8 mouse cellular contexts compared by ENCODE assay signal in the genomic region with DNA sequence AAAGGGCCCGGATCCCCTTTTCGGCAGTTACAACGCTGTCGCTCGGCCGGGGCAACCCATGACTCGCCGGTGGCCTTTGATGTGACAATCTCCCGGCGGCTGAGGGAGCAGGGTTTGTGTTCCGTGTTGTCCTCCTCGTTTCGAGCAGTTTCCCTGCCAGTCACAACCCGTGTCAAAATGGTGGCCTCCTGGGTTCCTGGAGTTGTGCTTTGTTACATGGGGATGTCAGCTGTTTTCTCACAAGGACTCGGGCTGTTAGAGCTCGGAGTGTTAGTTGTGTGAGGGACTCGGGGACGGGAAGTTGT. TPM values are rescaled to one million over a fixed set of nuclear protein-coding genes. Genes with fewer than 3 reads are reported as not detected.
DNase-seq lines count a peak whose midpoint lies in the region; ATAC-seq lines count a peak whose summit lies in the region.

No protein-coding gene starts in this region.

- H3K27me3 ChIP-seq in heart, embryonic 15.5 days: no peaks in the 10 kb centered on the region
- H3K27me3 ChIP-seq in hindbrain, embryonic 14.5 days (ENCODE audit: control insufficient read depth, insufficient read depth, low read length): no peaks in the 10 kb centered on the region
- H3K27me3 ChIP-seq in midbrain, embryonic 16.5 days (ENCODE audit: control insufficient read depth, insufficient read depth, low read depth, low read length): no peaks in the 10 kb centered on the region

- H3K9ac ChIP-seq in heart, embryonic 15.5 days: peak overlapping the region; percentile 93
- peak overlapping the region; percentile 96 for H3K9ac ChIP-seq in hindbrain, embryonic 14.5 days
- peak overlapping the region; percentile 98 for H3K9ac ChIP-seq in midbrain, embryonic 16.5 days (ENCODE audit: low read depth, low read length)

- 1% methylated on average over 18 of the region's 18 CpGs for WGBS in heart, embryonic 15.5 days
- WGBS in hindbrain, embryonic 14.5 days: 2% methylated on average over 18 of the region's 18 CpGs
- WGBS in midbrain, embryonic 16.5 days: under 1% methylated on average over 18 of the region's 18 CpGs

- peaks cover 50% of the 10 kb centered on the region for H3K36me3 ChIP-seq in heart, embryonic 15.5 days
- H3K36me3 ChIP-seq in hindbrain, embryonic 14.5 days (replicated peaks; ENCODE audit: control insufficient read depth, insufficient read depth): peaks cover 49% of the 10 kb centered on the region
- H3K36me3 ChIP-seq in midbrain, embryonic 16.5 days (ENCODE audit: control insufficient read depth, insufficient read depth, low read length): peaks cover 31% of the 10 kb centered on the region

- H3K4me3 ChIP-seq in heart, embryonic 15.5 days: peak overlapping the region; percentile 77
- H3K4me3 ChIP-seq in hindbrain, embryonic 14.5 days (replicated peaks; ENCODE audit: low read length): peak overlapping the region; percentile 100
- peak overlapping the region; percentile 93 for H3K4me3 ChIP-seq in midbrain, embryonic 16.5 days (ENCODE audit: low read depth, low read length)

- H3K27ac ChIP-seq in heart, embryonic 15.5 days: peak overlapping the region; percentile 97
- peak overlapping the region; percentile 99 for H3K27ac ChIP-seq in hindbrain, embryonic 14.5 days
- peak overlapping the region; percentile 99 for H3K27ac ChIP-seq in midbrain, embryonic 16.5 days (ENCODE audit: low read length)

- no peak for ATAC-seq in heart, embryonic 15.5 days (replicated peaks; ENCODE audit: insufficient number of reproducible peaks, insufficient read depth, low FRiP score, low read depth)
- ATAC-seq in hindbrain, embryonic 14.5 days (ENCODE audit: low FRiP score): no peak
- ATAC-seq in midbrain, embryonic 16.5 days: no peak

- peaks cover 42% of the 10 kb centered on the region for H3K4me1 ChIP-seq in heart, embryonic 15.5 days (replicated peaks)
- peaks cover 24% of the 10 kb centered on the region for H3K4me1 ChIP-seq in hindbrain, embryonic 14.5 days (replicated peaks; ENCODE audit: control insufficient read depth, insufficient read depth, low read length)
- H3K4me1 ChIP-seq in midbrain, embryonic 16.5 days (ENCODE audit: control insufficient read depth, insufficient read depth, low read length): peaks cover 35% of the 10 kb centered on the region

- no peak for DNase-seq in heart, adult 11 months
- DNase-seq in ZHBTc4 (ENCODE audit: low read depth, low spot score): peak; percentile 64
- DNase-seq in hindbrain, embryonic 14.5 days (ENCODE audit: low spot score): no peak
- DNase-seq in gastrocnemius, postnatal 14 days: no peak
- no peak for DNase-seq in left cerebral cortex, adult 9 months (ENCODE audit: low spot score in 2 of 2)
- DNase-seq in left cerebral cortex, postnatal 36 days (ENCODE audit: low spot score in 2 of 2): no peak

- intact Hi-C loops in gastrocnemius, postnatal 14 days (cut with DNase I; ENCODE audit: low total_unique reads): no loop called here
- intact Hi-C loops in left cerebral cortex, postnatal 36 days (cut with DNase I): no loop called here

- peak overlapping the region; percentile 75 for H3K4me2 ChIP-seq in heart, embryonic 15.5 days
- peak overlapping the region; percentile 88 for H3K4me2 ChIP-seq in hindbrain, embryonic 14.5 days (replicated peaks)
- peak overlapping the region; percentile 90 for H3K4me2 ChIP-seq in midbrain, embryonic 16.5 days (ENCODE audit: low read length)

- no peaks in the 10 kb centered on the region for H3K9me3 ChIP-seq in heart, embryonic 15.5 days (replicated peaks)
- no peaks in the 10 kb centered on the region for H3K9me3 ChIP-seq in hindbrain, embryonic 14.5 days (ENCODE audit: control insufficient read depth, low read length)
- H3K9me3 ChIP-seq in midbrain, embryonic 16.5 days (replicated peaks; ENCODE audit: control insufficient read depth, low read length, poor library complexity, severe bottlenecking): no peaks in the 10 kb centered on the region

RNA-seq across cellular contexts. Expression of a gene that starts 1.2 kb away (rescaled TPM):
- 372 and 404 TPM in 2 replicates for polyA plus RNA-seq in heart, embryonic 15.5 days (2015; fragmentation: Nextera tagmentation; extraction: Ambion mirVana)
- 504 and 543 TPM in 2 replicates for polyA plus RNA-seq in hindbrain, embryonic 14.5 days (2014; fragmentation: Nextera tagmentation; extraction: Ambion mirVana)
- 502 and 561 TPM in 2 replicates for polyA plus RNA-seq in midbrain, embryonic 16.5 days (2015; fragmentation: Nextera tagmentation; extraction: Ambion mirVana)
- total RNA-seq in gastrocnemius, postnatal 14 days (2021): 100 to 1,000 TPM; 111 to 128 TPM
- 100 to 1,000 TPM; 273 to 278 TPM for total RNA-seq in left cerebral cortex, postnatal 36 days (2021)

RNA-seq across cellular contexts. Expression of a gene that starts 35.3 kb away (rescaled TPM):
- polyA plus RNA-seq in heart, embryonic 15.5 days (2015; fragmentation: Nextera tagmentation; extraction: Ambion mirVana): 25.8 and 30.4 TPM in 2 replicates
- 76.4 and 81.4 TPM in 2 replicates for polyA plus RNA-seq in hindbrain, embryonic 14.5 days (2014; fragmentation: Nextera tagmentation; extraction: Ambion mirVana)
- 39.9 and 45.5 TPM in 2 replicates for polyA plus RNA-seq in midbrain, embryonic 16.5 days (2015; fragmentation: Nextera tagmentation; extraction: Ambion mirVana)
- 10 to 100 TPM; 48.7 to 51.8 TPM for total RNA-seq in gastrocnemius, postnatal 14 days (2021)
- 100 to 1,000 TPM in 1 of 2 experiments, 10 to 100 TPM in 1; 97.1 to 114 TPM for total RNA-seq in left cerebral cortex, postnatal 36 days (2021)

RNA-seq across cellular contexts. Expression of a gene that starts 53.4 kb away (rescaled TPM):
- 2.0 and 5.2 TPM in 2 replicates for polyA plus RNA-seq in heart, embryonic 15.5 days (2015; fragmentation: Nextera tagmentation; extraction: Ambion mirVana)
- polyA plus RNA-seq in hindbrain, embryonic 14.5 days (2014; fragmentation: Nextera tagmentation; extraction: Ambion mirVana): 2.6 and 3.8 TPM in 2 replicates
- 1.0 and 3.1 TPM in 2 replicates for polyA plus RNA-seq in midbrain, embryonic 16.5 days (2015; fragmentation: Nextera tagmentation; extraction: Ambion mirVana)
- total RNA-seq in gastrocnemius, postnatal 14 days (2021): 1 to 10 TPM; 1.7 to 3.4 TPM
- 1 to 10 TPM; 4.0 to 4.5 TPM for total RNA-seq in left cerebral cortex, postnatal 36 days (2021)
